Mouse (Mus musculus) limb, embryonic 14.5 days (tissue): ENCODE data around the gene Pnpo. TPM values are rescaled to one million over a fixed set of nuclear protein-coding genes. Genes with fewer than 3 reads are reported as not detected.

Source experiments
- ATAC-seq: fragments of 200-750 bp; cut with Nextera tagmentation; 2 replicates; pipeline ENCODE4 v1.8.0; 2017; ENCODE audit warnings: low read depth, moderate number of reproducible peaks, moderate TSS enrichment; ENCODE audit not compliant: low FRiP score
- DNase-seq: peaks from one replicate; pipeline ENCODE4 v3.0.0-alpha.2; 2015; ENCODE audit warnings: low spot score
- H3K27ac ChIP-seq: fragments of 300-500 bp; sonication (generic); replicated peaks from 2 replicates; pipeline ENCODE4 v1.5.1; 2014; ENCODE audit warnings: low read depth, mild to moderate bottlenecking, low read length, moderate library complexity, mixed read lengths
- H3K27me3 ChIP-seq: fragments of 300-500 bp; sonication (generic); 2 replicates; pipeline ENCODE4 v1.6.1; 2014; ENCODE audit warnings: low read length, mixed read lengths; ENCODE audit not compliant: control insufficient read depth, insufficient read depth
- H3K36me3 ChIP-seq: fragments of 300-500 bp; sonication (generic); 2 replicates; pipeline ENCODE4 v1.6.1; 2014; ENCODE audit warnings: mild to moderate bottlenecking, low read length, moderate library complexity, mixed read lengths; ENCODE audit not compliant: control insufficient read depth, insufficient read depth
- H3K4me1 ChIP-seq: fragments of 300-500 bp; sonication (generic); 2 replicates; pipeline ENCODE4 v1.6.1; 2014; ENCODE audit warnings: antibody characterized with exemption, low read length, mixed read lengths; ENCODE audit not compliant: control insufficient read depth, insufficient read depth
- H3K4me2 ChIP-seq: fragments of 300-500 bp; sonication (generic); replicated peaks from 2 replicates; pipeline ENCODE4 v1.6.1; 2014; ENCODE audit warnings: low read depth, mild to moderate bottlenecking, low read length, moderate library complexity; ENCODE audit not compliant: severe bottlenecking
- H3K4me3 ChIP-seq: fragments of 300-500 bp; sonication (generic); replicated peaks from 2 replicates; pipeline ENCODE4 v1.5.1; 2014; ENCODE audit warnings: low read length
- H3K9ac ChIP-seq: fragments of 300-500 bp; sonication (generic); 2 replicates; pipeline ENCODE4 v1.6.1; 2014; ENCODE audit warnings: mild to moderate bottlenecking, low read depth, low read length, moderate library complexity; ENCODE audit not compliant: severe bottlenecking
- H3K9me3 ChIP-seq: fragments of 300-500 bp; sonication (generic); 2 replicates; pipeline ENCODE4 v1.6.1; 2016; ENCODE audit warnings: low read length; ENCODE audit not compliant: control insufficient read depth
- POLR2A ChIP-seq: fragments of 200-500 bp; IDR thresholded peaks from 2 replicates; pipeline ENCODE4 v1.8.0; 2012; ENCODE audit warnings: inconsistent platforms, mild to moderate bottlenecking, moderate library complexity, borderline replicate concordance; ENCODE audit not compliant: insufficient read depth, insufficient read length; ENCODE audit errors: extremely low read depth
- WGBS: fragments of 180-500 bp; shearing (Covaris S2); extraction: QIAGEN DNeasy Blood & Tissue Kit; methylation state at CpG from one replicate; pipeline ENCODE4 v1.1.7; 2014; 5-methylcytosine and 5-hydroxymethylcytosine counted together
- polyA plus RNA-seq, 2 experiments: library from polyadenylated mRNA; depleted of rRNA in 1 of 2; stranded (reverse) in 1 of 2; unstranded in 1 of 2; fragments of >200 nt; fragmentation: Nextera tagmentation in 1 of 2; extraction: Ambion mirVana in 1 of 2; gene quantifications; 2 replicates each; pipeline versions ENCODE4 v1.2.1 to v1.2.3; 2012 to 2014

Pnpo gene
- polyA plus RNA-seq, 2 experiments, result 13.9 to 24.2 TPM

DNA sequence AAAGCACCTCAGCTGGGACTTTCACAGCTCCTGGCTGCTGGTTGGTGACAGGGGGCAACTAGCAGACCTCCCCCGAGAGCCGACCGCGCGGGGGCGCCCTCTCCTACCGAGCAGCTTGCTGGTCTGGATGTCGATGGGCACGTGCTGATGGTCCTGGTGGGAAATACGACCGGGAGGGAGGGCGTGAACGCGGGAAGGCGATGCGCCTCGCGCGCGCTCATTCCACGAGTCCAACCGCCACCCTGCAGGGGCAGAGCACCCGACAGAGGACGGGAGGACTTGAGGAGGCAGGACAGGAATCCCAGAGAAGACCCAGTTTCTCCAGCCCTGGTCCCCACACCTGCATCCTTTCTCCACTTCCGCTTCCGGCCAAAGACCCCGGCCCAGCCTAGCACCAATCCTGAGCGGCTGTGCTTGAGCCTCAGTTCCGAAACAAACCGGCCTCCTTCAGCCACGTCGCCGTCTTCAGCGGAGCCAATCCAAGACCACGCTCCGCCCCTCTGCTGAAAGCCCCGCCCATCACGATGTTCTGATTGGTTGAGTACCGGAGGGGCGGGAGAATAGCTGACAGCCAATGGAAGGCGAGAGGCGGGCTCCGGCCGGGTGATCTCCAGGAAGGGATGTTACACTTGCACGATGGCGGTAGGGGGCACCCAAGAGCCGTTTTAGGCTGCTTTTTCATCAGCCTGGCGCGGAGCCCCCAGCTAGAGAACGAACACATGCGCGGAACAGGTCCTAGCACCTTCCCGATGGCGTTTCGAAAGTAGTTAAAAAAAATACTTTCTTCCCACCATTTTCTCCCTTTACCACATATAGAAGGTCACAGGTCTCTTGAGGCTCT, 27.5 kb downstream of the Pnpo start, which contains the start of gene Cdk5rap3:
Gene Cdk5rap3 (minus strand): TSS at position 453 of the 841 bp plus-strand sequence.
- Histone ChIP-seq H3K36me3 (peaks cover 17% of the 10 kb centered on the region), H3K4me3 (peak within 1 kb of the TSS; percentile 85), H3K27me3 (no peaks in the 10 kb centered on the region), H3K4me1 (peaks cover 9% of the 10 kb centered on the region), H3K9ac (peak within 1 kb of the TSS; percentile 80), H3K9me3 (no peaks in the 10 kb centered on the region), H3K4me2 (peak within 1 kb of the TSS; percentile 94), H3K27ac (peak within 1 kb of the TSS; percentile 65; the same call in 1 of the 2 replicates)
- peak; percentile 99 for DNase-seq
- ATAC-seq, result peak; percentile 98
- 0 out of 2 replicates have a peak, but pooled peaks have one; percentile 24 for TF ChIP-seq POLR2A
- WGBS, result under 1% methylated on average over 54 of the region's 55 CpGs

DNA sequence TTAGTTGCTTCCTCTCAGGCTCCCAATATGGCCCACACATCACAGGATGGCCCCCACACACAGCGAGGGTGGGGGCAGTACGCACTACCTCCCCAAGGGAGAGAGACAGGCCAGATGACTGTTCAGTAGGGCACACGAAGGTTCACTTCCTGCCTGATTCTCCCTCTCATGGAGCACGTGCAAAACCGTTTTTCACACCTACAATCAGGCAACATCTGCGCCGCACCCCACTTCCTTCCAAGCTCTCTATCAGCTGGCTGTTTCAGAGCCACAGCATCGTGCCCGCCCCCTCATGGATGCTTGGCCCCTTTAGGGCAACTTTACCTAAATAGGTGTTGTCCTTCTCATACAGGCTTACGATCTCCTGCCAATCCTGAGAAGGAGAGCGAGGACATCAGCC, 31.1 kb downstream of the Pnpo start:
- Histone ChIP-seq H3K4me1 (peaks cover 9% of the 10 kb centered on the region), H3K9me3 (no peaks in the 10 kb centered on the region), H3K9ac (no peak overlapping the region), H3K27ac (no peak overlapping the region), H3K4me3 (no peak overlapping the region), H3K36me3 (peaks cover 44% of the 10 kb centered on the region), H3K4me2 (no peak overlapping the region), H3K27me3 (no peaks in the 10 kb centered on the region)
- 80% methylated on average over 11 of the region's 11 CpGs for WGBS
- ATAC-seq, result no peak
- no peak for TF ChIP-seq POLR2A
- no peak for DNase-seq

- DNase-seq, result peak; percentile 88
- no peaks in the 10 kb centered on the region for H3K27me3 ChIP-seq
- no peak overlapping the region for H3K9ac ChIP-seq
- WGBS, result 32% methylated on average over 7 of the region's 7 CpGs
- H3K9me3 ChIP-seq, result no peaks in the 10 kb centered on the region
- H3K4me1 ChIP-seq, result no peaks in the 10 kb centered on the region; the same call in 1 of the 2 replicates
- peaks cover 51% of the 10 kb centered on the region for H3K36me3 ChIP-seq
- ATAC-seq, result peak; percentile 78; the same call in 1 of the 2 replicates
- no peak overlapping the region for H3K27ac ChIP-seq
- TF ChIP-seq POLR2A, result no peak
- no peak overlapping the region for H3K4me2 ChIP-seq
- H3K4me3 ChIP-seq, result no peak overlapping the region
These were observed 33.8 kb downstream of the Pnpo start for GRCm38 (mm10) chr11:96910003-96910402.

DNA sequence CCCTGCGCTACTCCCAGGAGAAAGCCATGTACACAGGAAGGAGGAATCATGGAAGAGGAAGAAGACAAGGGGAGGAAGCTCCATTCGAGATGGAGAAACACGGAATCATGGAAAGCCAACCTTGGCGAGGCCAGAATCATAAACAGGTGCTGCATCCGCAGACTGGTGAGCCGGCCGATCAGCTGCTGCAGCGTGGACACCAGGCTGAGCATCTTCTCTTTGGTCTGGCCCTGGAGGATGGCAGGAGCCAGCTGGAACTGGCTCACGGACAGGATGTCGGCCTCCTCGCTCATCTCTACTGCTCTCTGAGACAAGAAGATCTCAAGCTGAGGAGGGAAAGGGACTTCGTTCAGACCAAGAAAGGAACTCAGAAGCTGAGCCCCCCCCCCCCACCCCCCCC, 35.2 kb downstream of the Pnpo start:
- 90% methylated on average over 12 of the region's 12 CpGs for WGBS
- H3K4me1 ChIP-seq, result no peaks in the 10 kb centered on the region
- no peak overlapping the region for H3K4me3 ChIP-seq
- no peak for ATAC-seq
- no peak for TF ChIP-seq POLR2A
- H3K36me3 ChIP-seq, result peaks cover 51% of the 10 kb centered on the region
- H3K9me3 ChIP-seq, result no peaks in the 10 kb centered on the region
- H3K27ac ChIP-seq, result no peak overlapping the region
- no peak overlapping the region for H3K4me2 ChIP-seq
- no peak overlapping the region for H3K9ac ChIP-seq
- no peaks in the 10 kb centered on the region for H3K27me3 ChIP-seq
- DNase-seq, result no peak

- DNase-seq, result peak; percentile 25
These were observed 37.2 kb downstream of the Pnpo start for GRCm38 (mm10) chr11:96906431-96907161.

More at GRCm38 (mm10) chr11:96906431-96907161, 37.2 kb downstream of the Pnpo start:
- Histone ChIP-seq H3K4me1 (peaks cover 4% of the 10 kb centered on the region), H3K9me3 (no peaks in the 10 kb centered on the region), H3K4me3 (no peak overlapping the region), H3K36me3 (peaks cover 36% of the 10 kb centered on the region), H3K27me3 (no peaks in the 10 kb centered on the region), H3K27ac (no peak overlapping the region), H3K9ac (no peak overlapping the region), H3K4me2 (no peak overlapping the region)
- ATAC-seq, result no peak
- no peak for TF ChIP-seq POLR2A
- 58% methylated on average over 15 of the region's 15 CpGs for WGBS
